Mouse (Mus musculus) layer of hippocampus, adult 2 months (tissue): ENCODE data around the gene Bora. TPM values are rescaled to one million over a fixed set of nuclear protein-coding genes. Genes with fewer than 3 reads are reported as not detected.

Experiments used
- DNase-seq, 2 experiments: peaks; one replicate each; pipeline ENCODE4 v3.0.0; 2022; ENCODE audit warnings: low spot score in 2 of 2
- H3K27ac ChIP-seq: fragments of 200-600 bp; 2 replicates; pipeline ENCODE4 v1.8.1; 2022
- H3K4me3 ChIP-seq: fragments of 200-600 bp; 2 replicates; pipeline ENCODE4 v1.8.1; 2022; ENCODE audit warnings: mild to moderate bottlenecking
- CTCF ChIP-seq: fragments of 200-600 bp; conservative IDR thresholded peaks from 2 replicates; pipeline ENCODE4 v1.8.1; 2022; ENCODE audit warnings: antibody characterized with exemption, mild to moderate bottlenecking, moderate library complexity
- total RNA-seq, 2 experiments: library from RNA; stranded (reverse); gene quantifications; 2 replicates each; pipeline ENCODE4 v1.2.3; 2021

Bora gene
- total RNA-seq, 2 experiments from 2014 or later: 2.5 to 3.5 TPM

DNA sequence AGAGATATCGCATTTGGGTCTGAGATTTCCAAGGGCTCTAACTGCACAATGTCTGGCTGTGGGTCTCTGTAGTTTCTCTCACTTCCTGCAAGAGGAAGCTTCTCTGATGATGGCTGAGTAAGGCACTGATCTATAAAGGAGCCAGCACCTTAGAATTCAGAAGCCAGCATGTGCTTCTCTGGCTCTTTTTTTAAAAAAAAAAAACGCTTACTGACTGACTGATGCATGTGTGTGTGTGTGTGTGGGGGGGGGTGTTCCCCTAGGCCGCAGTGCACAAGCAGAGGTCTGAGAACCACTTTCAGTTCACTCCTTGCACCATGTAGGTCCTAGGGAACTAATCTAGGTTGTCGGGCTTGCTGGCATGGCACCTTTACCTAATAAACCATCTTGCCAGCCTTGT lies 4.6 kb upstream of the Bora start:
- H3K27ac ChIP-seq: peak overlapping the region; percentile 47; the same call in 1 of the 2 replicates
- no peak for DNase-seq
- TF ChIP-seq CTCF: no peak
- H3K4me3 ChIP-seq: no peak overlapping the region

DNA sequence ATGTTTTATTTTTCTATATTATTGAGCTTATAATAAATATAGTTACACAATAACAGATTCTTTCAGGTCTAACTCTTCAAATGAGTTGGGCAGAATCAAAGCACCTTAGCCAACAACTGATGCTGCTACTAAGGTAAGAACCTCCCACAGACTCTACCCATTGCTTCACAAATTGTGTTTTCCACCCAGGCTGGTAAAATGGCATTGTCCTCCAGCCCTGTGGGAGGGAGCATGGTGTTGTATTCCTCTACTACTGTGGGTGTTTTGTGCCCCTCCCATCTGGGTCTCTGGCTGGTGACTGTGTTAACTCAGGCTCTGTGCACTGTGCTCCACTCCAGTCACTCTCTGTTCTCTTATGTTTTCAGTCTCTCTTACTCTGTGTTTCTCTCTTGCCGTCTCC lies 2.5 kb upstream of the Bora start:
- TF ChIP-seq CTCF: no peak
- Histone ChIP-seq H3K27ac (no peak overlapping the region), H3K4me3 (peak overlapping the region; percentile 20; the same call in 1 of the 2 replicates)
- DNase-seq: no peak

DNA sequence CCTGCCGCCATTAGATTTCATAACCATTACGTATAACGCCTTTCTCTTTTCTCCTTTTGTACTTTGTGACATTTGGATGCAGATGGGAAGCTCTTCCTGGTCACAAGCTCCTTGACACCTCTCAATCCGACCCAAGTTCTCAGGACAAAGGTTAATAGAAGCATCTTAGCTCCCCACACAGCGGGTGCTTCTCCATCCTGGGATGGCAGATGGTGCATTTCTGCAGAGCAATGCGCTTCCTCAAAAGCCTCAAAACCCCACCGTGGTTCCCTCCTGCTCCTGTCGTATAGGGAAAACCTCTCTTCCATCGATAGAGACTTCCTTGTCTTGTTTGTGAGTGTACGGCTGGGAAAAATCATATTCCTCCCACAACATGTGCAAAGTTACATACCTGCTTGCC lies 1.9 kb upstream of the Bora start:
- DNase-seq: no peak
- TF ChIP-seq CTCF: no peak
- Histone ChIP-seq H3K4me3 (peak overlapping the region; percentile 20; the same call in 1 of the 2 replicates), H3K27ac (no peak overlapping the region; the same call in 1 of the 2 replicates)

DNA sequence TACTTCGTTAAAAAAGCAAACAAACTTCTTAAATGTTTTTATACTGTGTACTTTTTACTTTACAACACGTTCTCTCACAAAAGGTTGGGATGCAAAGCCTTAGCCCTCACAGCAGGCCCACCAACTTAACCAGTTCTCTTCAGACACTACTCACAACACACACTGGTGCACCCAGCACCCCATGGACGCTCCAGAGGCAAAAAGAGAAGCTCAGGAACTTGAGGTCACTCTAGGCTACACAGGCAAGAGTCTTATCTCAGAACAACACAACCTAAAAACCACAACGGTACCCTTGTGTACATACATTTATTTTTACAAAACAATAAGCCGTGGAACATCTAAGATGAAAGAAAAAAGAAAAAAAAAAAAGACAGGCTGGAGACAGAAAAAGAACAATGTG lies 1.3 kb upstream of the Bora start:
- no peak for DNase-seq
- H3K4me3 ChIP-seq: peak overlapping the region; percentile 98
- TF ChIP-seq CTCF: no peak
- no peak overlapping the region for H3K27ac ChIP-seq

DNA sequence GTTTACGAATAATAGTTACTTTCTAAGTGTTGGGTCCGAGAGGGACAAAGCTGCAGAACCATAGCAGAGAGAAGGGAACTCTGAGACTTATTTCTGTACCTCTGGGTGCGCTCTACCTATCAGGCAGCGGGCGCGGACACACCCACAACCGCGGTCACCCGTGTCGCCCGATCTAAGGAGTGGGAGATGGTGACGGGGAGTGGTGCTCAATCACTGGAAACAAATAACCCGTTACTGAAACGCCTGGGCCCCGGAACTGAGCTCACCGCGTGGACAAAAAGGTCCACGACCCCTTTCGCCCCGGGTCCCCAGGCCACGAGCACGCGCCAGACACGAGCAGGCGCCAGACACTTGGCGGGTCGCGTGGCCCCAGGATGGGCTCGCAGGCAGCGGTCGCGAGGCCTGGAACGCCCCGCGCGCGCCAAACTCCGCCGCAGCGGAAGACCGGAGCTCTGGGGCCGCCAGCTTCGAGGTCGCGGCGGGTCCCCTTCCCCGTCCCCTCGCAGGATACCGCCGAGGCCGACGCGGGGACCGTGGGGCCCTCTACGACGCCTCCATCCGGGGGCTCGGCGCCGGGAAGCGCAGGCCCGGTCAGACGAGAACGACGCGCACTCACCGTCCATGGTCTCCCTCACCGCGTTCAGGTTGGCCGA lies 518 bp upstream of the Bora start:
- no peak for TF ChIP-seq CTCF
- Histone ChIP-seq H3K4me3 (peak overlapping the region; percentile 98), H3K27ac (peak overlapping the region; percentile 89)
- DNase-seq: no peak

DNA sequence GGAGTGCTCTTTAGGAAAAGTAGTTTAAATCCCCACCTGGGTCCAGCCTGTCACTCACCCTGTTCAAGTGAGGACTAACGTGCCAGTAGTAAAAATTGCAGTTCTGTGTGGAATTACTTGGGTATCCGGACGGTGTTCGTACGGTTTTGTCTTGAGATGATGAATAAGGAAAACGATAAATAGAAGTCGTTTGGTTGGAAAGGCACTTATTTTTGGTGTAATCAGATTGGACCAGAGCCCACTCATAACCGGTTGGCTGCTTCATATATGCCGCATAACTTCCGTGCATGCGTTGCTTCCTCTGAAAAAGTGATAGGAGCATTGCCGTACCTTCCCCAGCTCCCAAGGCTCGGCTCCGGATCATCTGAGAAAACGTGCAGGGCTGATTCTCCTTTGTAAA lies 760 bp downstream of the Bora start:
- H3K27ac ChIP-seq: no peak overlapping the region
- DNase-seq: no peak
- no peak for TF ChIP-seq CTCF
- H3K4me3 ChIP-seq: peak overlapping the region; percentile 98

DNA sequence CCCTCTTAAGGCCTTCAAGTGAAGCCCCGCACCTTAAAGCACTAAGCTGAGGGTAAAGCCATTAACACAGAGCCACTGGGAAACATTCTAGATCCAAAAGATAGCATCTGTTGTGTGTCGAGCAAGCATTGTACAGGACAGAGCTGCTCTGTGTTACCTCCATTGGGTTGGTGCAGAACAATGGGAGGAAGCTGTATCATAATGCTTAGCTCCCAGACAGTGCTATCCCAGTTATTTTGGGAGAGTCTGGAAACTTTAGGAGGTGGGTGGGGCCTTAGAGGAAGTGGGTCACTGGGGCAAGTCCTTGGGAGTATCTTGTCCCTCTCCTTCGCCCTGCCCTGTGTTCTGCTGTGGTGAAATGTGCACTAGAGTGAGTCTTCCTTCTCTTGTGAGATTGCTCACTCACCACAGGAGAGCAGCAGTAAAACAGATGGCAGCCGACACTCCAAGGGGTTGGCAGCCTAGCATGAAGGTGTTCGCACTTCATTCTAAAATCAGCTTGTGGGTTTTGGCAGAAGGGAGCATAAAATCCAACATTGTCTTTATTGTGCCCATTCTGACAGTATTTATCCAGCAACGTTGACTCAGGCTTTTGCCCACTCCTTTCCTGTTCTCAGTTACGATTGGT lies 13.1 kb downstream of the Bora start:
- TF ChIP-seq CTCF: no peak
- no peak for DNase-seq

DNA sequence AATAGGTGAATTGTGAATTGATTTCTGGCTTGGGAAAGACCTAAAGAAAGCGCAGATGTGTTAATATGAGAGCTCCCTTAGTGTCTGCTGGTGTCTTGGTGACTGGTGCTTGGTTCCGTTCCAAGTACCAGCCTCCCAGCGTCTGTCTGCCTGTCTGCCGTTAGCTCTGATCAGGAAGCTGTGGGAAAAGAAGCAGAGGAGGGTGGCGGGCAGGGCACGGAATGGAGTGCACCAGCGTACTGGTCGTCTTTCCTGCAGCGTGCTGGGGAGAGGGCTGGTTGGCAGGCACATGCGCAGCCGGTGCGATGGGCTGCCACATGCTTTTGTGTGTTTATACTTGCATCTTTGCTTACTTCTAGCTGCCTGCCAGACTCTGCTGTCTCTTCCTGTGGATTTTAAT lies 14.6 kb downstream of the Bora start:
- peak overlapping the region; percentile 50; the same call in 1 of the 2 replicates for H3K27ac ChIP-seq
- TF ChIP-seq CTCF: no peak
- H3K4me3 ChIP-seq: peak overlapping the region; percentile 29
- DNase-seq: peak; percentile 52 to 55

More for the DNA sequence above, 13.1 kb downstream of the Bora start:
- H3K4me3 ChIP-seq: no peak overlapping the region
- H3K27ac ChIP-seq: no peak overlapping the region

DNA sequence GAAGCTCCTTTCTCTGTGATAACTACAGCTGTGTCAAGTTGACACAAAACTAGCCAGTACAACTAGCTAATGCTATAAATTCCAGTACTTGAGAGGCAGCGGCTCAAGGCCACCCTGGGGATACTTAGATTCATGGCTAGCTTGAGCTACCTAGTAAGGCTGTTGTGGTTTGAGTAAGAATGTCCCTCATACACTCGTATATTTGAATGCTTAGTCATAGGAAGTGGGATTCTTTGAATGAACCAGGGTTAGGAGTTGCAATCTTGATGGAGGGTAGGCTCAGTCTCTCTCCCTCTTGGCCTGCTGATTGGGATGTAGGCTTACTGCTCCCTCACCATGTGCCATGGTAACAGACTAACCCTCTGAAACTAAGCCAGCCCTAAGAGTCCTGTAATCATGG lies 17.1 kb downstream of the Bora start:
- H3K27ac ChIP-seq: no peak overlapping the region
- TF ChIP-seq CTCF: no peak
- no peak for DNase-seq
- no peak overlapping the region for H3K4me3 ChIP-seq

DNA sequence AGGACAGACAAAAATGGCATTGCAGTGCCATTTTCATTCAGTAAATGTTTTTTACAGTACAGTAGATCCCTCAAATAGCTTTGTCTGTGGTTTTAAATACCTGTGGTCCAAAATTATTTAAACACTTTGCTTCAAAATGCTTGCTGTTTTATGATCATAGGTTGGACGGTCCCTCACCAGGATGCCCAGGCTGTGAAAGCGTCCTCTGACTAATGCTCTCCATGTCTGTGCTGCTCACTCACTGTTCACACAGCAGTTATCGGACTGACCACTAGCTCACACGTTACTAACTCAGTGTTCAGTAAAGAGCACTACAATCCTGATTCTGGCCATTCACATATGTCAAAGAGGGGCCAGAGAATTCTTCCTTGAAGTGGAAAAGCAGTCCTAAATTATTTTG lies 25.1 kb downstream of the Bora start:
- TF ChIP-seq CTCF: no peak
- no peak for DNase-seq
- no peak overlapping the region for H3K4me3 ChIP-seq
- H3K27ac ChIP-seq: no peak overlapping the region

DNA sequence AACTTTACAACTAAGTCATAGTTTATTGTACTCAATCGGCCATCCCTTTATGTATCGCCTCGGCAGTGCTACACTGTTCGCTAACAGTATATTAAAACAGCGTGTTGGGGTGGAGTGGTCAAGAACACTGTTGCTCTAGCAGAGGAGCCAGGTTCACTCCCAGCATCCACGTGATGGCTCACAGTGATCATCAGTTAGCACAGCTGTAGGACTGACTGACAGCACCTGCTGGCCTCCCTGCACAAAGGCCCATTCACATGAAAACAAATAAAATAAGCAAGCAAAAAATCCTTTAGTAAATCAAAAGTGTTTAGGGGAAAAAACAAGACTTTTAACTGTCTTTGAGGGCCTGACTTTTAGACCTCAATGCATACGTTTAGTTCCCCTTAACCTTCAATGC lies 42.9 kb downstream of the Bora start:
- TF ChIP-seq CTCF: no peak
- Histone ChIP-seq H3K27ac (no peak overlapping the region), H3K4me3 (no peak overlapping the region)
- no peak for DNase-seq

DNA sequence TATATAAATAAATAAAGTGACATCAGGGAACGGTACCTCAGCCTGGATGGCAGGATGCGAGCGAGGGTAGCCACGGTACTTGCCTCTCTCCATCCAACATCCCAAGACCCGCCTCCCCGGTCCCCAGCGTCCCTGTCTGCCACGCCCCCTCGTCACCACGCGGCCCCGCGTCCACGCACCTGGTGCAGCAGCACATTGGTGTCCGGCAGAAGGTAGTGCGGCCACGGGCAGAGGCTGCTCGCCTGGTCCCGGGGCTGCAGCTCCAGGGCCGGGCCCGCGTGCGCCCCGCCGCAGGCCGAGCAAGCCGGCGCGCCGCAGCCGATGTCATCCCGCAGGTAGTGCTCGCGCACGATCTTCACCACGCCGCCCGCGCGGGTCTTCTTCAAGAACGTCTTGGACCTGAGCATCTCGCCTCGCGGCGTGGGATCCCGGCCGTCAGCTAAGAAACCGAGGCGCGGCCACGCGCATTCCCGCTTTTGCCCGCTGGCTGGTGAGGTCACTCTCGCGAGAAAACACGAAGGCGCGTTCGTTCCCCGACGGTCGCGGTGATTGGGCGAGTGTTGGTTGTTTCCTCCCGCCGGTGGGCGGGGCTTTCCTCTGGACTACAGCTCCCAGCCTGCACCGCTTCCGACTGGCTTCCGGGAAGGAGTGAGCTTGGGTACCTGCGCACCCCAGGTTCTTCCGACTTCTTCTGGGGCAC lies 53.4 kb downstream of the Bora start, which contains the start of the genes Pibf1 and Dis3:
TSS of gene Pibf1 (plus strand) at position 158 of the 700 bp plus-strand sequence.
TSS of gene Dis3 (minus strand) at position 504 of the 700 bp plus-strand sequence.
- Histone ChIP-seq H3K27ac (peak within 1 kb of the TSS; percentile 86), H3K4me3 (peak within 1 kb of the TSS; percentile 83)
- 0 out of 2 replicates have a peak, but pooled peaks have one; percentile 17 for TF ChIP-seq CTCF
- peak; percentile 98 to 99 for DNase-seq

DNA sequence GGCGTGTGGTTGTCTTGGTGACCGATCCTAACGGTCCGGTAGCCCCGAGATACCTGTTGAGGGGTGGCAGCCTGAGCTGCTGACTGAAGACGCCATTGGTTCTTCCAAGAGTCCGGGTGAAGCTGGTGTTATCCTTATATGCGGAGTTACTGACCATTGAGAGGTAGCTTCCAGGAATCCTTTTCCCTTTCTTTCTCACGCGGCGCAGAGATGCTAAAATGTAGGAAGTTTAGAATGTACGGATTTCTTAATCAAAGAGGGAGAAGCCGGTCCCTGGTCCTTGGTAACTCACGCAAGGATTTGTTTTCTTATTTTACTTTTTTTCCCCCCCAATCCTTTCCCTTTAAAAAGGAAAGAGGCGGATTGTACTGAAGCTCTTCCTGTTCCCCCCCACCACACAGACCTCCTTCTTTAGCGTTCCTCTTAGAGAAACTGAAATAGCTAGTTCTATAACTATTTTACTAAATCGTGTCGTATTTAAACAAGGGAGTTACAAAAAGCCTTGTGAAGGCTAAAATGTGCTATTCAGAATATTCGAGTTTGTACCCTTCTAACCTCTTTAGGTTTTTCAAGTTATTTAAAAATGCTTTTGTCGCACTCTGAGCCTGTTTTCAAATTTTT lies 54.1 kb downstream of the Bora start:
- no peak for TF ChIP-seq CTCF
- Histone ChIP-seq H3K27ac (peak overlapping the region; percentile 86), H3K4me3 (peak overlapping the region; percentile 83)
- DNase-seq: peak; percentile 8 to 18
